Mouse (Mus musculus): Measurements from ENCODE around the gene Tenm4.

DNA sequence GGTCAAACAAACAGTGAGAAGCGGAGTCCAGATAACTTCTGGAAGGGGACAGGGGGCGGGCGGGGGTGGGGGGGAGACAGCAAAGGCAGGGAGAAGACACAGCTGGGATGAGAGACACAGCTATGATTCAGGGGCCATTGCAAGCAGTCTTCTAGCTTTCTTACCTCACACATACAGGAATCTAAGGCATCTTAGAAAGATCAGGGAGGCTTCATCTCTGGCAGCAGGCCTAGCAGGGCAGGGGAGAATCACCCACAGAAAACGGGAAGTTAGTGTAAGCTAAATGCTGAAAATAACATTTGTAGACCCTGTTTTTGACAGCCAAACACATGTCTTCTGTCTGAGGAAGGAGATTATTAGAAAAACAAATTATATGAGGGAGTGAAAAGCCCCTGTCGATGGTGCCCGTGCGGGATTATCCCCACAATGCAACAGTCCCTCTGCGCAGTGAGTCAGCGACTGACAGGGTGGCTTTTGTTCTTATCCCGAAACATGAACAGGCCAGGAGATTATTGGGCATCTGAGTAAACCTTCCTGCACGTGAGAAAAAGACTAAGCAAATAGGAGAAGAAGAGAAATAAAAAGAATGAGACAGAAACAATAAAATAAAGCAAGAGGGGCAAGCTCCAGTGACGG lies 584.5 kb downstream of the Tenm4 start:
- TF ChIP-seq CTCF (IDR thresholded peaks at IDR 0.05; ENCODE audit: low read depth) = no peak
- TF ChIP-seq EP300 (IDR thresholded peaks at IDR 0.05; ENCODE audit: low read depth) = no peak

Data from liver, embryonic 14.5 days (tissue).